Mouse (Mus musculus) monocyte, adult 59 days (primary cell): ENCODE results near the gene Rpl35. TPM values are rescaled to one million over a fixed set of nuclear protein-coding genes. Genes with fewer than 3 reads are reported as not detected.

Experiments used
- total RNA-seq, 2 experiments: library from RNA; stranded (reverse); gene quantifications; one replicate each; pipeline ENCODE4 v1.2.4; 2023

The Rpl35 gene
- 100 to 1,000 TPM; 470 to 495 TPM for total RNA-seq

DNA sequence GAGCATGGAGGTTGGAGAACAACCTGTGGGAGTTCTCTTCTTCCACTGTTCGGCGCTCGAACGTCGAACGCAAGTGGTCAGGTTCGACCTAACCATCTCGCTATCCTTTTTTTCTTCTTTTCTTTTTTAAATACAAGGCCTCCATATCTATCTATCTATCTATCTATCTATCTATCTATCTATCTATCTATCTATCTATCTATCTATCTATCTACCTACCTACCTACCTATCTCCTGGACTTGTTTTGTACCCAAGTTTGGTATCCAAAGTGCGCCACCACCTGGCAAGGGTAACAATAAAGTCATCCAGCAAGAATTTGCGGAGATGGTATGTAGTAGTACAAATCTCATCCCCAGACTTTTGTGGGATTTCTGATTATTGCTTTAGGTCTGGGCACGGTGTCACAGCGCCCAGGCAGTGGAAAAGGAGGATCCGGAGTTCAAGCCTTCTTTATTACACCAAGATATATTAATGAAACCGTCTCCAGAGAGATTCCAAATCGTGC is at the start of gene Rpl35:
Rpl35 (minus strand) TSS at position 51 of the 506 bp plus-strand sequence.

DNA sequence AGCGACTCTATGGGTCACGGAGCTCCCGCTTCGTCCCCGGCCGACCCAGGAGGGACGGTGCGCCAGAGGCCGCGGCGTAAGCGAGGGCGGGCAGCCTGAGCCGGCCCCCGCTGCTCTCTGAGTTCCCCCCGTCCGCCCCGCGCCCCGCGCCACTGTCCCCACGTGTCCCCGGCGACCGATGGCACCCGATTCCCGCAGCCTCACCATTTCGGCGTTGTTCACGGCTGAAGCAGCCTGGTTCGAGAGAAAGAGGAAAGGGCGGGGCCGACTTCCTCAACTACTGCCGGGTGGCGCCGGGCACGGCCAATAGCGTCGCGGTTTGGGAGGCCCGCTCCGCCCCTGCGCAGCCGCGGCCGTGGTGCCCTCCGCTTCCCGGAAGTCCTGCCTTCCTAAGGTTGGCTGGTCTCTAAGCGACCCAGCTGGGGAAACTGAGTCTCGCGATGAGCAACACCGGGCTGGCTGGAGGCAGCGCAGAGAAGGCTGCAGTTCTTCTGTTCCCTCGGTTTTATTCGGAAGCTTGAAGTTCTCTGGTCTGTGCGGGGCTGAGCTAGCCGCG is 466 bp downstream of the Rpl35 start, which contains the start of gene Arpc5l:
Arpc5l (plus strand) TSS at position 469 of the 556 bp plus-strand sequence.

DNA sequence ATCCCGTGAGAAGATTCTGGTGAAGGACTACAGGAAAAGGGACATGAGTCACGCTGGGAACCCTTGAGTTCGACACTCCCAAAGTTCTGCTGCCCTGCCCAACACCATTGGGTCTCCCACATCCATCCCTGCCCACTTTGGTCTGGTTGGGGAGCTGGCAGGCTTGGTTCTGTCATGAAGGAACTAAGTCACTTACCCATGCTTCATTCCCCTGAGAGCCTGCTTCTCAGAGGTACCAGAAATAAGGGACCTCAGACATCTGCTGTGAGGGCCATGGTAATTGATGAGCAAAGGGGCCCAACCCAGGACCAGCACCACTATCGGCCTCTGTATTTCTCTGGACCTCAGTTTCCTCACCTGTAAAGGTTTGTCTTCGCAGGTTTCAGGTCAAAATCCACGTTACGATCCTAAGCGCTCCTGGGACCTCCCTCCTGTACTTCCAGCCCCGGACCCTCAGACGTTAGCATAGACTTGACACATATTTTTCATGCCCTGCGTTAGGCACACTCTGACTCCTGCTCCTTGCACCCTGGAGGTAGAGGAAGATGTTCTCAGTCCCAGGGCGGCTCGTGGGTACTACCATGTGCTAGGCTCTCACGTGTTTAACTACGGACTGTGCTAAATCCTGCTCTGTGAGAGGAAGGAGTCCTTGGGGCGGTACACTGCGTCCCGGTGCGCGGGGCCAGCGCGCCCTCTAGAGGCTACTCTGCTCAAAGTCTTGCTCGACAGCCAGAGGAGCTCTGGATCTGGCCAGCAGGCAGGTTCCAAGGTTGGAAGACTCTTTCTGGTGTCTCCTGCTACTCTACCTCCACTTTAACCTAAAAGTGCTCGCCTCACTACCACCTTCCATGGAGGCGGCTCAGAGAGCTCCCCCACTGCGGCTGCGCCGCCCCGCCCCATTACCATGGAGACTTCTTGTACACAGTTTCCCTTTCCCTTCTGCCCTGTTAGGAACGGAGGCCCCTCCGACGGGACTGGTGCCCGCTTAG is 7.7 kb downstream of the Rpl35 start, which contains the start of gene Wdr38:
Wdr38 (plus strand) TSS at position 91 of the 989 bp plus-strand sequence.

Other genes with a start within 250 kb of the Rpl35 start
- gene Nr6a1, start 77.9 kb downstream of the Rpl35 start, total RNA-seq = 1 to 10 TPM; 2.4 to 2.6 TPM
- under 1 TPM in 1 of 2 experiments, not detected in 1; 0.15 TPM for gene Olfml2a, start 73.6 kb downstream of the Rpl35 start, total RNA-seq
- under 1 TPM in 1 of 2 experiments, not detected in 1; 0.18 TPM for gene Wdr38, start 8.1 kb downstream of the Rpl35 start, total RNA-seq
- 10 to 100 TPM; 38.0 to 41.4 TPM for gene Arpc5l, start 276 bp downstream of the Rpl35 start, total RNA-seq
- gene Golga1, start 59.9 kb upstream of the Rpl35 start, total RNA-seq = 10 to 100 TPM; 20.9 to 23.8 TPM
- gene Scai, start 185.1 kb upstream of the Rpl35 start, total RNA-seq = 10 to 100 TPM; 13.2 to 13.7 TPM
- gene Ppp6c, start 220.8 kb upstream of the Rpl35 start, total RNA-seq = 10 to 100 TPM; 56.9 to 74.1 TPM